Mouse (Mus musculus): ENCODE measurements around the gene Card19. TPM values are rescaled to one million over a fixed set of nuclear protein-coding genes. Genes with fewer than 3 reads are reported as not detected.
A peak's percentile ranks its signal among the peaks of the same experiment; 100 is the strongest.

The Card19 gene
- polyA plus RNA-seq, 1 experiment from 2014 or later: 45.2 TPM

DNA sequence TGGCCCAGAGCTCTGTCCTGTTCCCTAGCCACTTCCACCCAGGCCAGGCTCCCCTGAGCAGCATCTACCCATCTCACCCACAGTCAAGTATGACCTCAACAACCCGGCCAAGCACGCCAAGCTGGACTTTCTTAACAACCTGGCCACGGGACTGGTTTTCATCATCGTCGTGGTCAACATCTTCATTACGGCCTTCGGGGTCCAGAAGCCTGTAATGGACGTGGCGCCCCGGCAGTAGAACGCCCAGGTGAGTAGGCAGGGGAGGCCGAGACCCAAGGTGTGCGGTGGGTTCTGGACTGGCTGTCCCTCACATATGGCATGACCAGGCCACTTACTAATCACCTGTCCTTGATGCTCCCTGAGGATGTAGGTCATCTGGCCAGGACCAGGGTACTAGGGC, 21.0 kb downstream of the Card19 start:
- no peak for ATAC-seq (ENCODE audit: insufficient number of reproducible peaks, insufficient read depth, low FRiP score, low TSS enrichment, low read depth)
- Histone ChIP-seq H3K9ac (replicated peaks) (no peak overlapping the region), H3K27ac (no peak overlapping the region), H3K27me3 (no peaks in the 10 kb centered on the region), H3K36me3 (peaks cover 14% of the 10 kb centered on the region; the same call in 1 of the 2 replicates), H3K4me2 (no peak overlapping the region), H3K4me3 (replicated peaks) (no peak overlapping the region), H3K9me3 (no peaks in the 10 kb centered on the region), H3K4me1 (replicated peaks) (peaks cover 16% of the 10 kb centered on the region)
- 93% methylated on average over 13 of the region's 13 CpGs for WGBS

DNA sequence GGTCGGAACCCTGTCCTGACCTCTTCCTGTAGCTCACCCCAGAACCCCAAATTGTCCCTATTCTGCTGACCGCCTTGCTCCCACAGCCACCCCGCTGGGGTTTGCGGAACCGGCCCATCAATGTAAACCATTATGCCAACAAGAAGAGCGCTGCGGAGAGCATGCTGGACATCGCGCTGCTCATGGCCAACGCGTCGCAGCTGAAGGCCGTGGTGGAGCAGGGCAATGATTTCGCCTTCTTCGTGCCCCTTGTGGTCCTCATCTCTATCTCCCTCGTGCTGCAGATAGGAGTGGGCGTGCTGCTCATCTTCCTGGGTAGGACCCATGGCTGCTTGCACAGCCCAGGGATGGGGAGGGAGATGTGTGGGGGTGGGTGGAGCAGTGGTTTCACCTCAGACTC, 22.2 kb downstream of the Card19 start:
- Histone ChIP-seq H3K4me1 (replicated peaks) (peaks cover 28% of the 10 kb centered on the region), H3K4me2 (no peak overlapping the region), H3K9me3 (no peaks in the 10 kb centered on the region), H3K27me3 (no peaks in the 10 kb centered on the region), H3K9ac (replicated peaks) (no peak overlapping the region), H3K27ac (no peak overlapping the region), H3K36me3 (peaks cover 14% of the 10 kb centered on the region; the same call in 1 of the 2 replicates), H3K4me3 (replicated peaks) (no peak overlapping the region)
- 94% methylated on average over 17 of the region's 17 CpGs for WGBS
- no peak for ATAC-seq (ENCODE audit: insufficient number of reproducible peaks, insufficient read depth, low FRiP score, low TSS enrichment, low read depth)

GRCm38 (mm10) chr13:49192156-49192855, 23.5 kb downstream of the Card19 start:
- 79% methylated on average over 16 of the region's 16 CpGs for WGBS
- 0 out of 2 replicates have a peak, but pooled peaks cover 8% of the 10 kb centered on the region for H3K27me3 ChIP-seq

DNA sequence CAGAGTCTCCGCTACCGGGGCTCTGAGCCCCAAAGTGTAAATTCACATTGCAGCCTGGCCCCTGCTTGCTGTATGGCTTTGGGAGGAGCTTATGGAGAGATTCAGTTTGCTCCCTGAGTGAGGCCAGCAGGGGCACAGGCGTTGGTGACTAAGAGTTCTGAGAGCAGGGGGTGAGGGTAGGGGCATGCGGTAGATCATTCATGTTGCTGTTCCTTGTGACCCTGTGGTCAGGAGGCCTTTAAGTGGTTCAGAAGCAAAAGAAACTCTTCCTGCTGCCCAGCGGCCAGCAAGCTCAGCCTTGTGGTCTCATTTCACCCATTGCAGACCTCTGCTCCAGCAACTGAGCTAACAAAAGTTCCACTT, 24.2 kb downstream of the Card19 start:
- no peak overlapping the region for H3K27ac ChIP-seq
- no peaks in the 10 kb centered on the region for H3K9me3 ChIP-seq
- H3K27me3 ChIP-seq: 0 out of 2 replicates have a peak, but pooled peaks cover 8% of the 10 kb centered on the region
- H3K36me3 ChIP-seq: peaks cover 14% of the 10 kb centered on the region; the same call in 1 of the 2 replicates
- H3K4me3 ChIP-seq (replicated peaks): no peak overlapping the region
- ATAC-seq (ENCODE audit: insufficient number of reproducible peaks, insufficient read depth, low FRiP score, low TSS enrichment, low read depth): no peak
- WGBS: 53% methylated on average over 5 of the region's 5 CpGs
- H3K4me2 ChIP-seq: no peak overlapping the region
- H3K9ac ChIP-seq (replicated peaks): no peak overlapping the region
- H3K4me1 ChIP-seq (replicated peaks): peaks cover 45% of the 10 kb centered on the region

More at GRCm38 (mm10) chr13:49192156-49192855, 23.5 kb downstream of the Card19 start:
- peaks cover 40% of the 10 kb centered on the region for H3K4me1 ChIP-seq (replicated peaks)
- H3K27ac ChIP-seq: 0 out of 2 replicates have a peak overlapping the region, but pooled peaks have one; percentile 29
- peaks cover 14% of the 10 kb centered on the region; the same call in 1 of the 2 replicates for H3K36me3 ChIP-seq
- H3K9ac ChIP-seq (replicated peaks): 0 out of 2 replicates have a peak overlapping the region, but pooled peaks have one; percentile 2
- H3K9me3 ChIP-seq: no peaks in the 10 kb centered on the region
- H3K4me3 ChIP-seq (replicated peaks): no peak overlapping the region
- no peak overlapping the region for H3K4me2 ChIP-seq
- ATAC-seq (ENCODE audit: insufficient number of reproducible peaks, insufficient read depth, low FRiP score, low TSS enrichment, low read depth): no peak

DNA sequence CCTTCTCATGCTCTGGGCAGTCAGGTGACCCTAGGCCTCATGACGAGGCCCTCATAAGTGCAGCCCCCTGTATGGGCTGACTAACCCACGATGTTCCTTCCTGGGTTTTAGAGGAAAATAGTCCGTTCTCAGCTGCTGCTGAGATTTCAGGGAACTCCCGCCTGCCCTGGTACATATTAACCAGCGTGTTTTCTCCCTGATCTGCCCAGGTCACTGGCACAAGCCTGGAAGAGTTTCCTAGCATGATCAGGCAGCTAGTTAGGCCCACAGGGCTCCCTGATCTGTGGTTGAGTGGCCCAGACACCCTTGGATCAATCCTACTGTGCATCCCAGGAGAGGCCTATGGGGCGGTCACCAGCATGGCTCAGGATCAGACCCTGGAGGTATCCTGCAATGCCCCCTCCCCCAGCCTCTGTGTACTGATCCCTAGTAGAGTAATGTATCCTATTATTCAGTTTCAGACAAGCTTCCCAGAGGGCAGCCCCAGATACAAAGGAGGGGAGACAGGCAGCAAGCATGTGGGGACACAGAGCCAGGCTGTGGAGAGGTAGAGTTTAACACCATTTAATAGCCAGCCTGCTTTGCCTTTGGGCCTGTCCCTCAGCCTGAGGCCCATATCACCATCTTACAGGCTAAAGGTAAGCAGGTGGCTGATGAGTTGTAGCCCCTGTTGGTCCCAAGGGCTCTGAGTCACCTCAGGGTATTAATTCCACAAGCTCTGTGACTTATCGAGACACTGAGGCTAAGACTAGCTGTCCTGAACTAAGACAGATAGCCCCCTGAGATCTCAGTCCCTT, 24.8 kb downstream of the Card19 start:
- H3K27ac ChIP-seq: no peak overlapping the region
- peaks cover 46% of the 10 kb centered on the region for H3K4me1 ChIP-seq (replicated peaks)
- WGBS: 73% methylated on average over 7 of the region's 7 CpGs
- no peak overlapping the region for H3K4me3 ChIP-seq (replicated peaks)
- no peak overlapping the region for H3K4me2 ChIP-seq
- H3K9ac ChIP-seq (replicated peaks): no peak overlapping the region
- peaks cover 11% of the 10 kb centered on the region; the same call in 1 of the 2 replicates for H3K36me3 ChIP-seq
- no peaks in the 10 kb centered on the region for H3K9me3 ChIP-seq
- H3K27me3 ChIP-seq: 0 out of 2 replicates have a peak, but pooled peaks cover 8% of the 10 kb centered on the region
- ATAC-seq (ENCODE audit: insufficient number of reproducible peaks, insufficient read depth, low FRiP score, low TSS enrichment, low read depth): no peak

DNA sequence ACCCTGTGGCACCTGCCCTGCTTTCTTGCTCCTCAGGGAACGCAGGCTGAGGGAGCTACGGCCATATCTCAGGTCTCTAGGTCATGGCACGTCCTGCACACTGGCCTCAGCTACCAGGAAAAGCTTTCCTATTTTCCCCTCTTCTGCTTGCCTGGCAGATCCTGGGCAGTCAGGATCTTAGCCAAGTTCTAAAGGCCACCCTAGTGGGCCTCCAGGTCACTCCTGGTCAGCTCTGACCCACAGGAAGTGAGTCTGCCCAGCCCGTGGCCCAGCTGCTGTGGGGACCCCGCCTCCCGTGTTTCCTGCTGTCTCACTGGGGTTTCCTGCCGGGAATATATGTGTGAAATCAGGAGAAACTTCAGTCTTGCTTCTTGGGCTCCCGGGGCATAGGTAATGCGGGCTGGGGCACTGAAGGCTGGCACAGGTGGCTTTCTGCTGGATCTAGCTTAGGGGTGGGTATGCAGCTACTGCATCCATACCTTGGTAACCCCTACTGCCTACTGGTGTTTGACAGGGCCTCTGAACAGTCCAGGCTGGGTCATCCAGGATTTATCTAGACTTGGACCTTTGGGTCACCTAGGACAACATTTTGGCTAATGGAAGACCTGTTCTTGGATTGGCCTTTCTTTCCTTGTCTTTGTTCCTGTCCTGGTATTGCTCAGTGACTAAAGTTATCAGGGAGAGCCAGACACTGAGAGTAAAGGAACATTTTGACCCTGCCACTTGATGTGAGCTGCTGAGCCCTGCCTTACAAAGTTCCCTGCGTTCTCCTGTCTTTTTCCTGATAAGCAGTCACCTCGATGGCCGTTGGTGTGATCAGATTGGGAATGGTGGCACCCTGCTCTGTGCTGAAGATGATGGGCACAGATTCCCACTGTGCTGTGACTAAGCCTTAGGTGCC, 25.6 kb downstream of the Card19 start:
- peaks cover 46% of the 10 kb centered on the region for H3K4me1 ChIP-seq (replicated peaks)
- H3K9ac ChIP-seq (replicated peaks): no peak overlapping the region
- no peak overlapping the region for H3K4me2 ChIP-seq
- peaks cover 4% of the 10 kb centered on the region; the same call in 1 of the 2 replicates for H3K36me3 ChIP-seq
- no peak overlapping the region for H3K4me3 ChIP-seq (replicated peaks)
- WGBS: 70% methylated on average over 12 of the region's 12 CpGs
- H3K27me3 ChIP-seq: 0 out of 2 replicates have a peak, but pooled peaks cover 8% of the 10 kb centered on the region
- H3K27ac ChIP-seq: no peak overlapping the region
- H3K9me3 ChIP-seq: no peaks in the 10 kb centered on the region
- no peak for ATAC-seq (ENCODE audit: insufficient number of reproducible peaks, insufficient read depth, low FRiP score, low TSS enrichment, low read depth)

DNA sequence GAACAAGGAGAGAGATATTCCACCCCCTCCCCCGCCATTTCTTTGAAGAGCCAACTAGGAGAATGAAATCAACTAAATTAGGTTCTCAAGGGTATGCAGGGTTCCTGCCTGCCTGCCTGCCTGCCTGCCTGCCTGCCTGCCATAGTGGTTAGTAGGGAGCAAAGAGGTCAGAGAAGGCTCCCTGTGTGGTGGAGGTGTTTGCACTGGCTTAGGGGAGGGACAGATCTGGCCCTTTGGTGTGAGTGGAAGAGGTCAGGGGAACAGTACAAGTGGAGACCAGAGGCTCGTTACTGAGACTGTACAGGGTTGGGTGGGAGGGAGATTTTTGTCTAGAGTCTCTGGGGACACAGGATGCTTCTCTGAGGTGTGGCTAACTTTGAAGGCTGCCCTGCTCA, 26.9 kb downstream of the Card19 start:
- no peak overlapping the region for H3K27ac ChIP-seq
- H3K27me3 ChIP-seq: 0 out of 2 replicates have a peak, but pooled peaks cover 8% of the 10 kb centered on the region
- no peaks in the 10 kb centered on the region for H3K36me3 ChIP-seq
- H3K9me3 ChIP-seq: no peaks in the 10 kb centered on the region
- H3K4me2 ChIP-seq: peak overlapping the region; percentile 99; the same call in 1 of the 2 replicates
- peaks cover 46% of the 10 kb centered on the region for H3K4me1 ChIP-seq (replicated peaks)
- 56% methylated on average over 2 of the region's 2 CpGs for WGBS
- no peak overlapping the region for H3K9ac ChIP-seq (replicated peaks)
- no peak for ATAC-seq (ENCODE audit: insufficient number of reproducible peaks, insufficient read depth, low FRiP score, low TSS enrichment, low read depth)
- H3K4me3 ChIP-seq (replicated peaks): no peak overlapping the region

- Histone ChIP-seq H3K27ac (no peak overlapping the region), H3K9me3 (no peaks in the 10 kb centered on the region), H3K36me3 (no peaks in the 10 kb centered on the region), H3K27me3 (0 out of 2 replicates have a peak, but pooled peaks cover 8% of the 10 kb centered on the region), H3K9ac (replicated peaks) (peak overlapping the region; percentile 64; the same call in 1 of the 2 replicates), H3K4me1 (replicated peaks) (peaks cover 46% of the 10 kb centered on the region), H3K4me3 (replicated peaks) (peak overlapping the region; percentile 77), H3K4me2 (peak overlapping the region; percentile 99)
- WGBS: 19% methylated on average over 15 of the region's 15 CpGs
- ATAC-seq (ENCODE audit: insufficient number of reproducible peaks, insufficient read depth, low FRiP score, low TSS enrichment, low read depth): 0 out of 2 replicates have a peak, but pooled peaks have one; percentile 0
Measured at GRCm38 (mm10) chr13:49188219-49188965, 27.4 kb downstream of the Card19 start.

DNA sequence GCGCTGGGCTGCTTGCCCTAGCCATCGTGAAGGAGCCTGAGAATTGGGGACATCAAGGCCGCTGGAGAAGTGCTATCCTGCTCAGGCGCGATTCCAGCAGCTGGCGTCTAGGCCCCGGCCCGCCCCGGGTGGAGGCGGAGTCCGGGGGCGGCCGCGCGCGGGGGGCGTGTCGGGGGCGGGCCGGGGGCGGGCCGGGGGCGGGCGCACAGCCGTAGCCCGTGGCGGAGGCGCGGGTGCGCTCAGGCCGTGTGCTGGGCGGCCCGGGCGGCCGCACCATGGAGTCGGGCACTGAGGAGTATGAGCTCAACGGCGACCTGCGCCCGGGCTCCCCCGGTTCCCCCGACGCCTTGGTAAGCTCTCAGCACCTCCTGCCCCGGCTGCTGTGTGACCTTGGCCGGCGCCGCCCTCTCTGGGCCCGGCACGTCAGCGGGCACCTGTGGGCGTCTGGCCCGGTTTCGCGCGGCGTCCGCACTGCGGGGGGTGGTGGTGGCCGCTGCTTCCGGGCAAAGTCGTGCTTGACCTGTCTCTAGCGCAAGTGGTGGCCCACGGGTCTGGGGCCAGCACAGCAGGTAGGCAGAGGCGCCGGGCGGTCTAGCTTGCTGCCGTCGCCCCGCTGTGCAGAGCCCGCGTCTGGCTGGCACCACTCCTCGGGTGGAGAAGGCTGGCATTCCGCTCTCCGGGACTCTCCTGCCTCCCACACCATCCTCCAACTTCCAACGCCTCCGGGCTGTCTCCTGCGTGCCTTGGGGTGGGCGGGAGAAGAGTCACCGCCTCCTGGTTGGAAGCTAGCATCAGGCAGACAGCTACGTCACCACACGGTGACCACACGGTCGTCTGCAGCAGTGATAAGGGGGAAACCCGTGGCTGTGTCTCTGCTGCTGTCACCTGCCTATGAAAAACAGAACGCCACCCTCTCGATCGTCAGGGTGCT, 28.3 kb downstream of the Card19 start, which contains the start of gene Ninj1:
Ninj1 (plus strand) TSS at position 198 of the 931 bp plus-strand sequence.
- H3K9ac ChIP-seq (replicated peaks): peak within 1 kb of the TSS; percentile 64
- H3K36me3 ChIP-seq: no peaks in the 10 kb centered on the region
- H3K4me1 ChIP-seq (replicated peaks): peaks cover 46% of the 10 kb centered on the region
- H3K4me3 ChIP-seq (replicated peaks): peak within 1 kb of the TSS; percentile 77
- peak within 1 kb of the TSS; percentile 31 for H3K27ac ChIP-seq
- H3K27me3 ChIP-seq: 0 out of 2 replicates have a peak, but pooled peaks cover 8% of the 10 kb centered on the region
- peak within 1 kb of the TSS; percentile 99 for H3K4me2 ChIP-seq
- under 1% methylated on average over 82 of the region's 87 CpGs for WGBS
- H3K9me3 ChIP-seq: no peaks in the 10 kb centered on the region
- ATAC-seq (ENCODE audit: insufficient number of reproducible peaks, insufficient read depth, low FRiP score, low TSS enrichment, low read depth): peak; percentile 90
